Mouse (Mus musculus) heart, embryonic 14.5 days (tissue): ENCODE data around the gene Gm21974. TPM values are rescaled to one million over a fixed set of nuclear protein-coding genes. Genes with fewer than 3 reads are reported as not detected.
"Not testable (repeated sequence)": the region's sequence is repeated elsewhere in the genome, so short reads cannot be mapped to it uniquely, and the experiment has no call there.

ENCODE experiments used
- ATAC-seq: fragments of 200-750 bp; cut with Nextera tagmentation; 2 replicates; pipeline ENCODE4 v1.8.0; 2017; ENCODE audit warnings: low read depth, moderate TSS enrichment; ENCODE audit not compliant: insufficient number of reproducible peaks, insufficient read depth, low FRiP score
- H3K27ac ChIP-seq, 2 experiments: fragments of 200-500 bp in 1 of 2; fragments of 300-500 bp in 1 of 2; sonication (generic) in 1 of 2; replicated peaks in 1 of 2; 2 replicates each; pipeline ENCODE4 v1.5.1; 2012 to 2014; ENCODE audit warnings: low read depth in 2 of 2, low read length in 2 of 2, control low read depth in 1 of 2, mild to moderate bottlenecking in 1 of 2, mixed read lengths in 1 of 2; ENCODE audit not compliant: control insufficient read depth in 1 of 2, insufficient read depth in 1 of 2
- H3K27me3 ChIP-seq: fragments of 300-500 bp; sonication (generic); 2 replicates; pipeline ENCODE4 v1.6.1; 2014; ENCODE audit warnings: mild to moderate bottlenecking, low read length, control low read depth; ENCODE audit not compliant: control insufficient read depth, insufficient read depth
- H3K36me3 ChIP-seq: fragments of 300-500 bp; sonication (generic); 2 replicates; pipeline ENCODE4 v1.6.1; 2014; ENCODE audit warnings: mild to moderate bottlenecking, control low read depth, low read length, mixed read lengths; ENCODE audit not compliant: control insufficient read depth, insufficient read depth
- H3K4me1 ChIP-seq, 2 experiments: fragments of 200-500 bp in 1 of 2; fragments of 300-500 bp in 1 of 2; sonication (generic) in 1 of 2; 2 replicates each; pipeline ENCODE4 v1.6.1; 2012 to 2014; ENCODE audit warnings: low read length in 2 of 2, control low read depth in 1 of 2, mixed read lengths in 1 of 2; ENCODE audit not compliant: control insufficient read depth in 2 of 2, insufficient read depth in 2 of 2
- H3K4me2 ChIP-seq: fragments of 300-500 bp; sonication (generic); 2 replicates; pipeline ENCODE4 v1.6.1; 2014; ENCODE audit warnings: mild to moderate bottlenecking, low read length
- H3K4me3 ChIP-seq, 2 experiments: fragments of 200-500 bp in 1 of 2; fragments of 300-500 bp in 1 of 2; sonication (generic) in 1 of 2; 2 replicates each; pipeline ENCODE4 v1.5.1; 2012 to 2014; ENCODE audit warnings: low read length in 2 of 2, mild to moderate bottlenecking in 2 of 2, control low read depth in 1 of 2, low read depth in 1 of 2, moderate library complexity in 1 of 2; ENCODE audit not compliant: control insufficient read depth in 1 of 2, insufficient read depth in 1 of 2
- H3K9ac ChIP-seq: fragments of 300-500 bp; sonication (generic); 2 replicates; pipeline ENCODE4 v1.6.1; 2014; ENCODE audit warnings: mild to moderate bottlenecking, low read length
- H3K9me3 ChIP-seq: fragments of 300-500 bp; sonication (generic); 2 replicates; pipeline ENCODE4 v1.6.1; 2016; ENCODE audit warnings: low read length, control low read depth; ENCODE audit not compliant: control insufficient read depth
- WGBS: fragments of 180-500 bp; shearing (Covaris S2); extraction: QIAGEN DNeasy Blood & Tissue Kit; methylation state at CpG from one replicate; pipeline ENCODE4 v1.1.7; 2014; 5-methylcytosine and 5-hydroxymethylcytosine counted together
- polyA plus RNA-seq: library from polyadenylated mRNA; unstranded; fragments of >200 nt; fragmentation: Nextera tagmentation; extraction: Ambion mirVana; gene quantifications from 2 replicates; pipeline ENCODE4 v1.2.1, GENCODE M21; 2014

The Gm21974 gene
- polyA plus RNA-seq = not detected in 2 replicates

GRCm38 (mm10) chr7:127895442-127895841 is at the start of gene Gm21974, which contains the start of gene Vkorc1:
Gene Gm21974, minus strand, starts transcription at chr7:127895454.
Gene Vkorc1, minus strand, starts transcription at chr7:127895617.
- under 1% methylated on average over 26 of the region's 26 CpGs for WGBS

GRCm38 (mm10) chr7:127944614-127945013 is 49.4 kb upstream of the Gm21974 start:
- no peak for ATAC-seq

More at GRCm38 (mm10) chr7:127895442-127895841, at the start of gene Gm21974, which contains the start of gene Vkorc1:
- ATAC-seq = peak; percentile 99
- Histone ChIP-seq H3K27ac (peak within 1 kb of the TSS; percentile 42 to 72), H3K4me3 (peak within 1 kb of the TSS; percentile 67), H3K9me3 (no peaks in the 10 kb centered on the region), H3K4me1 (peaks cover 6 to 7% of the 10 kb centered on the region in 2 experiments; a peak in 3 of 4 replicates), H3K27me3 (no peaks in the 10 kb centered on the region), H3K9ac (peak within 1 kb of the TSS; percentile 79), H3K36me3 (peaks cover 26% of the 10 kb centered on the region), H3K4me2 (peak within 1 kb of the TSS; percentile 87)

GRCm38 (mm10) chr7:127942097-127942496 is 46.8 kb upstream of the Gm21974 start:
- not testable (repeated sequence) for ATAC-seq

More at GRCm38 (mm10) chr7:127944614-127945013, 49.4 kb upstream of the Gm21974 start:
- 3% methylated on average over 23 of the region's 23 CpGs for WGBS
- Histone ChIP-seq H3K4me2 (peak overlapping the region; percentile 26), H3K4me1 (peaks cover 0 to 3% of the 10 kb centered on the region in 2 experiments; a peak in 1 of 4 replicates), H3K27ac (no peak overlapping the region), H3K36me3 (no peaks in the 10 kb centered on the region), H3K9ac (no peak overlapping the region), H3K4me3 (peak overlapping the region; percentile 0 to 3; a peak in 2 of 4 replicates), H3K9me3 (no peaks in the 10 kb centered on the region), H3K27me3 (peaks cover 28% of the 10 kb centered on the region)

GRCm38 (mm10) chr7:127936216-127936884 is 41.1 kb upstream of the Gm21974 start:
- WGBS = 51% methylated on average over 18 of the region's 18 CpGs
- no peak overlapping the region for H3K27ac ChIP-seq
- ATAC-seq = no peak

More at GRCm38 (mm10) chr7:127942097-127942496, 46.8 kb upstream of the Gm21974 start:
- H3K27ac ChIP-seq, H3K36me3 ChIP-seq, H3K4me1 ChIP-seq, H3K4me3 ChIP-seq, H3K9me3 ChIP-seq, H3K4me2 ChIP-seq, H3K9ac ChIP-seq: not testable (repeated sequence)
- 53% methylated on average over 2 of the region's 2 CpGs for WGBS
- peaks cover 28% of the 10 kb centered on the region for H3K27me3 ChIP-seq

GRCm38 (mm10) chr7:127935748-127936159 is 40.5 kb upstream of the Gm21974 start:
- ATAC-seq = peak; percentile 42
- Histone ChIP-seq H3K4me1 (peaks cover 13 to 14% of the 10 kb centered on the region in 2 experiments; a peak in 3 of 4 replicates), H3K9me3 (no peaks in the 10 kb centered on the region), H3K36me3 (no peaks in the 10 kb centered on the region), H3K27me3 (no peaks in the 10 kb centered on the region), H3K9ac (peak overlapping the region; percentile 79), H3K4me3 (peak overlapping the region; percentile 56 to 60), H3K4me2 (peak overlapping the region; percentile 77), H3K27ac (peak overlapping the region in 1 of 2 experiments; percentile 39; a peak in 1 of 4 replicates)
- under 1% methylated on average over 37 of the region's 38 CpGs for WGBS

More at GRCm38 (mm10) chr7:127936216-127936884, 41.1 kb upstream of the Gm21974 start:
- Histone ChIP-seq H3K27me3 (no peaks in the 10 kb centered on the region), H3K4me1 (peaks cover 10 to 11% of the 10 kb centered on the region in 2 experiments; a peak in 3 of 4 replicates), H3K36me3 (no peaks in the 10 kb centered on the region), H3K9ac (peak overlapping the region; percentile 79), H3K4me3 (peak overlapping the region; percentile 56 to 60), H3K9me3 (no peaks in the 10 kb centered on the region), H3K4me2 (peak overlapping the region; percentile 77)

- ATAC-seq = peak; percentile 88
- Histone ChIP-seq H3K4me1 (peaks cover 13 to 14% of the 10 kb centered on the region in 2 experiments; a peak in 3 of 4 replicates), H3K9me3 (no peaks in the 10 kb centered on the region)
Measured at GRCm38 (mm10) chr7:127935028-127935722, 39.9 kb upstream of the Gm21974 start.

GRCm38 (mm10) chr7:127934075-127934474 is 38.8 kb upstream of the Gm21974 start:
- H3K4me1 ChIP-seq = peaks cover 18 to 20% of the 10 kb centered on the region in 2 experiments
- no peaks in the 10 kb centered on the region for H3K9me3 ChIP-seq
- no peak overlapping the region for H3K27ac ChIP-seq
- H3K9ac ChIP-seq = no peak overlapping the region
- H3K27me3 ChIP-seq = peaks cover 12% of the 10 kb centered on the region
- H3K4me3 ChIP-seq = no peak overlapping the region
- ATAC-seq = no peak
- H3K36me3 ChIP-seq = no peaks in the 10 kb centered on the region
- no peak overlapping the region for H3K4me2 ChIP-seq
- 82% methylated on average over 5 of the region's 5 CpGs for WGBS

More at GRCm38 (mm10) chr7:127935028-127935722, 39.9 kb upstream of the Gm21974 start:
- H3K27me3 ChIP-seq = peaks cover 2% of the 10 kb centered on the region; the same call in 1 of the 2 replicates
- peak overlapping the region; percentile 79 for H3K9ac ChIP-seq
- H3K27ac ChIP-seq = peak overlapping the region; percentile 41 to 65
- peak overlapping the region; percentile 77 for H3K4me2 ChIP-seq
- H3K4me3 ChIP-seq = peak overlapping the region; percentile 56 to 60
- WGBS = 7% methylated on average over 32 of the region's 32 CpGs
- H3K36me3 ChIP-seq = no peaks in the 10 kb centered on the region
